Mouse (Mus musculus) mouse embryonic stem cell (cell line): ENCODE measurements around the gene Olfr750.

Experiments
- in situ Hi-C, 2 experiments: fragments of 300-500 bp; cut with MboI; formaldehyde crosslinking; loops; 1 replicate in 1 of 2; 3 replicates in 1 of 2; pipeline ENCODE4 v1.14.3; 2019 to 2020; ENCODE audit warnings: low sequenced_read_pairs in 2 of 2, low pct_unique_long_range_greater_than_20kb in 1 of 2, mixed read lengths in 1 of 2; ENCODE audit not compliant: unreplicated experiment in 1 of 2

The Olfr750 gene

DNA sequence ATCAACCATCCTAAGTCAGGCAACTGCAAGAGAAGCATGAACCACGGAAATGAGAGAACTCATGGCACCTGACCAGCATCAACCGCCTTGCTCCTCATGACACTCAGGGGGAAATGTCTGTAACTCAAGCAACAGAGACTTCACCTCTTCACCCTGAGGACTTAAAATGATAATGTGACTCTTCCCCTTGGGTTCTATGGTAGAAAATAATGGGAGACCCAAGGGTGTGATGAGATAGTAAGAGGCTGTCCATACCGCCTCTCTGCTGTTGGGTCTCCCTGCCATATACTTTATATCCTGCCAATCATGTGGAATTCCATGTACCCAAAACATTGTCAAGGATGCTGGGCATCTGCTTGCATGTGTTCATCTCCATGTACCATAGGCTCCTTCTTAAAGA lies at the start of gene Olfr750:
Olfr750 (minus strand) TSS at position 101 of the 400 bp plus-strand sequence.
- in situ Hi-C loops, result loop anchor here in 1 of 2 experiments (25.0 kb wide), 1 partner anchor 1262 kb away; no protein-coding TSS in a partner anchor

- in situ Hi-C loops, result no loop called here
These were observed 39.8 kb upstream of the Olfr750 start, which contains the start of gene Eddm3b for GRCm38 (mm10) chr14:51113916-51114560. Gene Eddm3b (plus strand): TSS chr14:51114426.

DNA sequence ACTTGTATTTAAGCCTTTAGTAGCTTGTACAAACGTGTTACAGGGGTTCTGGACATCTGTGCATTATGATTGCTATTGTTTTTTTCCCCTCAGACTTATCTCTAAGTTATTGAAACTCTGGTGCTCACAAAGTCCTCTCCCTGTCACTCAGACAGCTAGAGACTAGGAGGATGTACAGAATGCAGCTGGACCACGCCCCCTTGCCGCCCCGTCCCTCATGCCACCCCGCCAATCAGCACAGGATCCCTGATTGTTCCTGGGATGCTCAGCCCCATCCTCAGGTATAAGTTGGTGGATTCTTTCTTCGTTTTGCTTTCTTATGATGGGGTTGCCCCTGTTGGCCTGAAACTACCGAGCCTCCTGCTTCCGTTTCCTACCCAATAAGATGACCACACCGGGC lies 39.2 kb upstream of the Olfr750 start:
- in situ Hi-C loops, result no loop called here

DNA sequence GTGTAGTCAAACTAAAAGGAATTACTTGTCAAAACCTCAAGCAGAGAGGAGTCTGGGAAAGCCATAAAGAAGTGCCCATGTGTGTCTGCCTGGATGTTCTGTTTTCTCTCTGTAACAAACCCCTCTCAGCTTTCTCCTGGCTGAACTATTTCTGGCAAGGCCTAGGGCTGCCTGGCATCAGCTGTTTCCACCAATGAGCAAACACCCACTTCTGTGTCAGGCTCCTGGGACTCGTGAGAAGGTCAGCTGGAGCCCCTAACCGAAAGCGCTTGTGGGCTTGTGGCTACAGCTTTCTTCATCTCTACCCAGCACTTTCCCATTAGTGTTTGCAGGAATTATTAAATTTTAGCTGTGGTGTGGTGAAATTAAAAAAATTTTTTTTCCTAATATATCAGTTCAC lies 37.7 kb upstream of the Olfr750 start:
- in situ Hi-C loops, result no loop called here

GRCm38 (mm10) chr14:51106449-51106967 lies 32.3 kb upstream of the Olfr750 start:
- in situ Hi-C loops, result no loop called here

DNA sequence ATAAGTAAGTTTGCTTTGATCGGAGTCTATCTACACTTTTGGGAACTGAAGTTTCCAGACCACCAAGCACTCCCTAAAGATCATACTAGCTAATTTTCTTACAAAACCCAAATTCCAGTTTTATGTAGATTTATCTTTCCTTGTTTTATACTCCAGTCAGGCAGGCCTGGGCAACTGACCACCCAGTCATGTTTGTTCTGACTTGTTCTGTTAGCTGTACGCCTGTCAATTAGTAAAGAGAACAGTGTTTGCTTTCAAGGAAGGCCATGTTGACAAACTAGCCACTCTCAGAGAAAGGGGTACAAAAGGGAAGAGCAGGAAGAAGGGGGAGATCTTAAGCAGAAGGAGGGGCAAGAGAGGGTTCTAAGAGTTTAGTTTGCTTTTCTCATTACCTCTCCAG lies 30.1 kb upstream of the Olfr750 start:
- in situ Hi-C loops, result loop anchor here in 1 of 2 experiments (5.0 kb wide), 1 partner anchor 163 kb away; no protein-coding TSS in a partner anchor

DNA sequence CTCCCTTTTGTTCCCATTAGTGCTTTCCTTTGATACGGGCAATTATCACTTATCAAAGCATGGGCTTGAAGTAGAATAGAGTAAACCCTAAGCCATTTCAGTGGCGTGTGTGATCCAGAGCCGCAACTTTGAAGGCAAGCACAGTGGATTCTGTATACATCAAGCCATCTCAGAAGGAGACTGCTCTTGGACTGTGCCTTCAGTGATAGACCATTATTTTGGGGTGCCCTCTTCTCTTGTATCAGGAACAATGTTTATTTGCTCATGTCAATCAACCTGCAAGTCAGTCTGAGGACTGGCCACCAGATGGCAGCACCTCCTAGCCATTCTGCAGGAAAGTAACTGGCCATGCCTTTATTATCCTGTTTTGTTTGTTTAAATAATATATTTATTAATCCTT lies 29.0 kb upstream of the Olfr750 start:
- in situ Hi-C loops, result loop anchor here in 1 of 2 experiments (5.0 kb wide), 1 partner anchor 164 kb away; no protein-coding TSS in a partner anchor

DNA sequence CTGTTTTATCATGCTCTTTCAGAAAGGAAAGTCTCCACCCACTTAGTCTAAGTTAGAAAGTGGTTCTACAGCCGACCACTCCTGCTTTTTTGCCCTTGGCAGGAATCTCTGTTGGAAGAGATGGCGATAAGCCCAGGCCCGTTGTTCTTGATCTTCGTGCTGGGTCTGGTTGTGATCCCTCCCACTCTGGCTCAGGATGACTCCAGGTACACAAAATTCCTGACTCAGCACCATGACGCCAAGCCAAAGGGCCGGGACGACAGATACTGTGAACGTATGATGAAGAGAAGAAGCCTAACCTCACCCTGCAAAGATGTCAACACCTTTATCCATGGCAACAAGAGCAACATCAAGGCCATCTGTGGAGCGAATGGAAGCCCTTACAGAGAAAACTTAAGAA lies 27.0 kb upstream of the Olfr750 start:
- in situ Hi-C loops, result loop anchor here in 1 of 2 experiments (5.0 kb wide), 1 partner anchor 166 kb away; no protein-coding TSS in a partner anchor

DNA sequence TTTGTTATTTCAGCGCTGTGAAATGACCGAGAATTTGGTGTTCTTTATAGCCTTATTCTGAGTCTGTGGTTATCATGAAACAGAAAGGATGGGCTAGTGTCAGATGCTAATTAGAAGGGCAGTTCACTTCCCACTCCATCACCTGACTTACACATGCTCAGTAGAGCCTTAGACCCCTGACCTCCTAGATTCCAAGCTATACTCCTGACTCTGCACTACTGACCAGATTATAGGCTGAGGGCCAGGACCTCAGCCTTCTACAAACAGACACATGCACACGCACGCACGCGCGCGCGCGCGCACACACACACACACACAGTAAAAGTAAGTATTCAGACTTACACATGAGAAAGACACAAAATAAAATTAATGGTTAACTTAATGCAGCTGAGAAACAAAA lies 24.7 kb upstream of the Olfr750 start:
- in situ Hi-C loops, result loop anchor here (5.0 to 10.0 kb wide), 2 partner anchors 673 to 676 kb away; partner anchors contain the start of gene Ang4 (in 2 of the 2)

DNA sequence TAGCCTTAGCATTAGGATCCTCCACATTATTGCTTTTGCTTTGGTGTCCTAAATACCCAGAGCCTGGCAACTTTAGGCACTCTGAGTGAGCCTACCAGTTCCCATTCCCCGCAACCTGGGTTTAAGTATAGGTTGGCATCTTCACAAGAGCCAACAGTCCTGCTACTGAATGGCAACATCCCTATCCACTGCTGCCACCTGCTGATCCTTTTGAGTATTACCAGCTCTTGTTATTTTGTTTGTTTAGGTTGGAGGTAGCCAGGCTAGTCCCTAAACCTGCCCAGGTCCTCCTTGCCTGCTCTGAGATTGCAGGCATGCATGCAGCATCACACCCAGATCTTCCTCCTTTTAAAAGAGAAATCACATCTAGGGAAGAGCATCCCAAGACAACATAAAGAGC lies 24.1 kb upstream of the Olfr750 start:
- in situ Hi-C loops, result loop anchor here (5.0 to 10.0 kb wide), 2 partner anchors 674 to 677 kb away; partner anchors contain the start of gene Ang4 (in 2 of the 2)

DNA sequence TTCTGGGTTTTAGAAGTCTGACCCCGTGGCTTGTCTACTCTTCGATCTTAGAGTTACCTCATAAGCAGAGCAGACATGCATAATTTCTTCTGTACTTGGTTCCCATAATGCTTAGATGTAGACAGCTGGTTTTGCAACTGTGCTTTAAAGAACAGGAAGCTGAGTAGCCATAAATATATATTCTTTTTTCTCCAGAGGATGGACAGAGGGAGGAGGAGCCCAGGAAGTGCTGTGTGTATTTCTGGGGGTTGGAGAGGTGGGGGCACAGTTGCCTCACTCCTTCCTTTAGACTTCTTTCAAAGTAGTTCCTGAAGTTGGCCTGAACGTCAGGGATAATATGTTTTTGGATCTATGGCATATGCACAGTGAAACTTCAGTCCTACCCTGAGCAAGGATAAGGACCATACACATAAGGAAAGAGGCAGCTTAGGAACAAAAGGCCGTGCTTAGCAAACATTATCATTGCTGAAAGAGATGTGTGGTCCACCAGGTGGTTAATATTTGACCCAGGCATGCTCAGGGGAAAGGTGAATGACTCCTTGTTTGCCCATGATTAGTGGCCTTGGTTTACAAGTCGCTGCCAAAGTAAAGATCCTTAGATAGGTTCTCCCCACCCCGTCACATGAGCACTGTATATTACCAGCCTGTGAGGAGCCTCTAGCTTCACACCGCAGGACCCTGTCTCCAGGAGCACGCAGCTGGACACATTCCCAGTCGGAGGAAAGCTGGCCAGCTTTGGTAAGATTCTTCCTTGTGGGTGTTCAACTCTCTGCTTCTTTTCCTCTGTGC lies 21.7 kb upstream of the Olfr750 start:
- in situ Hi-C loops, result loop anchor here (5.0 to 10.0 kb wide), 2 partner anchors 676 to 679 kb away; partner anchors contain the start of gene Ang4 (in 2 of the 2)

DNA sequence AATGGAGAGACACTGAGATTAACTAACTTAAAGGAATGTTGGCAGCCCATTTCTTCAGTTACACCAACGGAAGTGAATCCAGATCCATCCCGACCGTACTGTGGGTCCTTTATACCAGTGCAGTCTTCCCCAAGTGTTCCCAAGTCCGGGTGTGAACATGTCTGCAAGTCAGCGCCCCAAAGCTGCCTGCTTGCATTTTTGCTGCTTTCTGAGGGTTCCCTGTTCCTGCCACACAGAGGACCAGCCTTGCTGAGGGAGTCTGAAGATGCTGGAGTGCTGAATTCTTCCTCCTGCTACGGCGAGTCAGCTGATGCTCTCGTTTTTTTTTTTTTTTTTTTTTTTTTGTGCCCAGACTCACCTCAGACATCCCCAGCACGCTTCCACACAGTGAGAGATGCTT lies 20.7 kb upstream of the Olfr750 start:
- in situ Hi-C loops, result loop anchor here (5.0 to 10.0 kb wide), 2 partner anchors 677 to 680 kb away; partner anchors contain the start of gene Ang4 (in 2 of the 2)

DNA sequence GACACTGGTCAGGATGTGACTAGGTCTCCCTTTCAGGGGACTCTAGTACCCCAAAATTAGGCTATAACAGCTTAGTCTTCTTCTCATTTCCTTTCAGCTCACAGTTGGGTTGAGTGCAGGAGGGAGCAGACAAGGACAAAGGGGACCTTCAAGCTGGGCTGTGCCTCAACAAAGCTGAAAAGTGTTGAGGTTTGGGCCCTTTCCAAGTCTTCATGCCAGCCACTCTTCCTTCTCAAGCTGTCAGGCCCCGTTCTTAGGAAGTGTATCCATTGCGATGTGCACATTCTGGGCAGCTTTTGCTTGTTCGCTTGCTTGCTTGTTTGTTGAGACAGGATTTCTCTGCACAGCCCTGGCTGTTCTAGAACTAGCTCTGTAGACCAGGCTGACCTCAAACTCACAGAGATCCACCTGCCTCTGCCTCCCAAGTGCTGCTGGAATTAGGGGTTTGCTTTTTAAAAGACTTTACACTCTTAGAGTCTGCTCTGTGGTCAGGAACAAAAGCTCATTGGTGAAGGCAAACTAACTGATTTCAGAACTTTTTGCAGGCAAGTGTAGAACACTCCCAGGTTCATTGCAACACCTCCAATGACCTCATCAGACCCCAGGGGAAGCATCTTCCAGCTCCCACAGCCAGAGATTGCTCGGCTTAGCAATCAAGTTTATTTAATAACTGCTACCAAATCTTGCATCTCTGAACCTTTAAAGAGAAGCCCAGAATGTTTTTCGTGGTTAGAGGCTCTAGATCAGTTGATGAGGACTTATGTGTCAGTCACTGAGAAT lies 20.1 kb upstream of the Olfr750 start:
- in situ Hi-C loops, result loop anchor here in 1 of 2 experiments (10.0 kb wide), 1 partner anchor 681 kb away; the partner anchor contains the start of gene Ang4

GRCm38 (mm10) chr14:51093496-51093895 lies 19.3 kb upstream of the Olfr750 start:
- in situ Hi-C loops, result loop anchor here in 1 of 2 experiments (10.0 kb wide), 1 partner anchor 681 kb away; the partner anchor contains the start of gene Ang4

- in situ Hi-C loops, result loop anchor here in 1 of 2 experiments (10.0 kb wide), 1 partner anchor 683 kb away; the partner anchor contains the start of gene Ang4
These were observed 17.9 kb upstream of the Olfr750 start for GRCm38 (mm10) chr14:51092073-51092620.

GRCm38 (mm10) chr14:51090921-51091900 lies 17.0 kb upstream of the Olfr750 start, which contains the start of the genes Rnase4 and Ang:
Gene Rnase4 (plus strand): TSS chr14:51091077.
Gene Ang (plus strand): TSS chr14:51091150.
- in situ Hi-C loops, result loop anchor here in 1 of 2 experiments (10.0 kb wide), 1 partner anchor 684 kb away; the partner anchor contains the start of gene Ang4
